Mouse (Mus musculus): ENCODE measurements around the gene Dusp12. TPM values are rescaled to one million over a fixed set of nuclear protein-coding genes. Genes with fewer than 3 reads are reported as not detected.

The Dusp12 gene
- polyA plus RNA-seq, 1 experiment from 2014 or later, result 43.7 TPM

GRCm38 (mm10) chr1:170911907-170912660 lies 26.7 kb upstream of the Dusp12 start:
- no peaks in the 10 kb centered on the region for H3K36me3 ChIP-seq
- DNase-seq (ENCODE audit: low spot score), result no peak
- peaks cover 17% of the 10 kb centered on the region for H3K4me1 ChIP-seq
- H3K27ac ChIP-seq, result no peak overlapping the region
- peaks cover 35% of the 10 kb centered on the region for H3K27me3 ChIP-seq (ENCODE audit: low read depth, poor library complexity, severe bottlenecking)
- 85% methylated on average over 11 of the region's 11 CpGs for WGBS
- H3K9me3 ChIP-seq (replicated peaks), result no peaks in the 10 kb centered on the region
- no peak overlapping the region for H3K4me3 ChIP-seq

GRCm38 (mm10) chr1:170908341-170908740 lies 23.0 kb upstream of the Dusp12 start:
- DNase-seq (ENCODE audit: low spot score), result peak; percentile 46

GRCm38 (mm10) chr1:170907456-170908191 lies 22.3 kb upstream of the Dusp12 start:
- Histone ChIP-seq H3K4me1 (peaks cover 21% of the 10 kb centered on the region), H3K27me3 (ENCODE audit: low read depth, poor library complexity, severe bottlenecking) (peaks cover 64% of the 10 kb centered on the region), H3K36me3 (no peaks in the 10 kb centered on the region), H3K4me3 (peak overlapping the region; percentile 67), H3K9me3 (replicated peaks) (no peaks in the 10 kb centered on the region), H3K27ac (0 out of 2 replicates have a peak overlapping the region, but pooled peaks have one; percentile 51)
- under 1% methylated on average over 71 of the region's 71 CpGs for WGBS
- peak; percentile 70 for DNase-seq (ENCODE audit: low spot score)

More at GRCm38 (mm10) chr1:170908341-170908740, 23.0 kb upstream of the Dusp12 start:
- peaks cover 18% of the 10 kb centered on the region for H3K4me1 ChIP-seq
- H3K4me3 ChIP-seq, result peak overlapping the region; percentile 67
- WGBS, result 3% methylated on average over 21 of the region's 21 CpGs
- no peaks in the 10 kb centered on the region for H3K9me3 ChIP-seq (replicated peaks)
- H3K27ac ChIP-seq, result no peak overlapping the region
- no peaks in the 10 kb centered on the region for H3K36me3 ChIP-seq
- H3K27me3 ChIP-seq (ENCODE audit: low read depth, poor library complexity, severe bottlenecking), result peaks cover 60% of the 10 kb centered on the region

DNA sequence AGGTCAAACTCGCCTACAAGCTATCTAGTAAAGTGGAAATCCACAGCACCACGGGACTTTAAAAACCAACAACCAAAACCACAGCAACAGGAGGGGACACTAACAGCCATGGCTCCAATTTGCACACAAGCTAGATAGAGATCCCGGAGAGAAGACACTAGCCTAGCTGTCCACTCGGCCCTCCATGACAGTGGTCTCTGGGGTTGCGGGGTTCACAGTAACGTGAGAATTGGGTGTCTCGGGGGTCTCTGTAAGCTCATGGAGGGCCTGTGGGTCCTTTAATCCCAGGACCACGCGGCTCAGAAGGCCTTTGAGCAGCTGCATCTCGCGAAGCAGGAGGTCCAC lies 21.7 kb upstream of the Dusp12 start:
- Histone ChIP-seq H3K27ac (no peak overlapping the region), H3K27me3 (ENCODE audit: low read depth, poor library complexity, severe bottlenecking) (peaks cover 70% of the 10 kb centered on the region), H3K9me3 (replicated peaks) (no peaks in the 10 kb centered on the region), H3K4me3 (peak overlapping the region; percentile 67), H3K36me3 (no peaks in the 10 kb centered on the region), H3K4me1 (peaks cover 21% of the 10 kb centered on the region)
- DNase-seq (ENCODE audit: low spot score), result no peak
- WGBS, result 22% methylated on average over 11 of the region's 11 CpGs

DNA sequence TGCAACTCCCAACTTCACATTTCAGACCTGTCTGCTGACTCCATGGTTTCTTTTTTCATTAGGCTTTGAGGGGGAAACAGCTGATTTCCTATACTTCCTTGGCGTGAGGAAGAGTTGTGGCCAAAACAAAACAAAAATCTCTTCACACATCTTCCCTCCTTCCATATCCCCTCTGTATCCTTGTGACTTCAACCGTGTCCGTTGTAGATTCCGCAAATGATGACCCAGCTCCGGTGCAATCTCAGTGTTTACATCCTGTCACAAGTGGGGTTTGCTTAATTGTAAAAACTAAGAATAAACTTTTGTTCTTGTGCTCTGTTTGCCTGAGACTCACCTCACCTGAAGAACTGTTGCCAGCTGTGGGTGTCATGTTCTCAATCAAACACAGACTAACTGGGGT lies 18.1 kb upstream of the Dusp12 start:
- 81% methylated on average over 5 of the region's 5 CpGs for WGBS
- DNase-seq (ENCODE audit: low spot score), result no peak

DNA sequence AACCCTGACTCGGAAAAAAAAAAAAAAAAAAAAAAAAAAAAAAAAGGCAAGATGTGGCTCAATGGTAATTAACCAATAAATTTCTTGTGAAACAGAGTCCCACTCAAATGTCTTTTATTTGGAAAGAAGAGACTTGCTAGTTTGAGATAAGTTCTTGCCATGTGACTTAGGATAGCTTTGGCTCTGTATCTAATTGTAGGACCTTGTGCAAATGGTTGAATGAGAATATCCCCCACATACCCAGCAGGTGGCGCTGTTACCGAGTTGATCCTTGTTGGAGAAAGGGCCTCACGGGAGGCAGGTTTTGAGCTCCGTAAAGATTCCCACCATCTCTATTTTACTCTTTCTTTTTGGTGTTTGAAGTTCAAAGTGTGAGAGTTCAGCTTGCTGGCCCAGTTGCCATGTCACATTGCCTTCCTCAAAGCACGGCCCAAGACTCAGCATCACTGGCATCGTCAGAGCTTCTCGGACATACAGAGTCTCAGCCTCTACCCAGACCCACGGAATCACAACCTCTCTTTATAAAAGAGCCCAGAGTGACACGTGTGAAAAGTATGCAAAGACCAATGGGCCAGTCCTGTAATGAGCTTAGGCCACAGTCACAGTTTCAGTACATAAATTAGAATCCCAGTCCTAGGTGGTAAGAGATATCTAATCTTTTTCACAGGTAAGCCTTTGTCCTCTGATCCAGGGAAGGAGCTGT lies 16.3 kb upstream of the Dusp12 start:
- Histone ChIP-seq H3K36me3 (no peaks in the 10 kb centered on the region), H3K27ac (no peak overlapping the region), H3K4me1 (0 out of 2 replicates have a peak, but pooled peaks cover 3% of the 10 kb centered on the region), H3K27me3 (ENCODE audit: low read depth, poor library complexity, severe bottlenecking) (peaks cover 34% of the 10 kb centered on the region), H3K9me3 (replicated peaks) (no peaks in the 10 kb centered on the region), H3K4me3 (0 out of 2 replicates have a peak overlapping the region, but pooled peaks have one; percentile 17)
- 32% methylated on average over 10 of the region's 10 CpGs for WGBS
- peak; percentile 92 for DNase-seq (ENCODE audit: low spot score)

More for the DNA sequence above, 18.1 kb upstream of the Dusp12 start:
- Histone ChIP-seq H3K27me3 (ENCODE audit: low read depth, poor library complexity, severe bottlenecking) (peaks cover 52% of the 10 kb centered on the region), H3K27ac (no peak overlapping the region), H3K4me3 (no peak overlapping the region), H3K9me3 (replicated peaks) (no peaks in the 10 kb centered on the region), H3K36me3 (no peaks in the 10 kb centered on the region), H3K4me1 (peaks cover 18% of the 10 kb centered on the region)

GRCm38 (mm10) chr1:170900799-170901467 lies 15.6 kb upstream of the Dusp12 start:
- Histone ChIP-seq H3K27ac (no peak overlapping the region), H3K27me3 (ENCODE audit: low read depth, poor library complexity, severe bottlenecking) (peaks cover 27% of the 10 kb centered on the region), H3K36me3 (no peaks in the 10 kb centered on the region), H3K9me3 (replicated peaks) (no peaks in the 10 kb centered on the region), H3K4me1 (0 out of 2 replicates have a peak, but pooled peaks cover 3% of the 10 kb centered on the region), H3K4me3 (no peak overlapping the region)
- WGBS, result 39% methylated on average over 10 of the region's 10 CpGs
- peak; percentile 32 for DNase-seq (ENCODE audit: low spot score)

- H3K27ac ChIP-seq, result no peak overlapping the region
- H3K36me3 ChIP-seq, result no peaks in the 10 kb centered on the region
- no peak overlapping the region for H3K4me3 ChIP-seq
- no peak for DNase-seq (ENCODE audit: low spot score)
- 78% methylated on average over 16 of the region's 16 CpGs for WGBS
- peaks cover 13% of the 10 kb centered on the region for H3K27me3 ChIP-seq (ENCODE audit: low read depth, poor library complexity, severe bottlenecking)
- H3K9me3 ChIP-seq (replicated peaks), result no peaks in the 10 kb centered on the region
- H3K4me1 ChIP-seq, result 0 out of 2 replicates have a peak, but pooled peaks cover 3% of the 10 kb centered on the region
Observed at GRCm38 (mm10) chr1:170898413-170899075, 13.2 kb upstream of the Dusp12 start.

- H3K36me3 ChIP-seq, result no peaks in the 10 kb centered on the region
- no peak overlapping the region for H3K27ac ChIP-seq
- H3K9me3 ChIP-seq (replicated peaks), result no peaks in the 10 kb centered on the region
- no peak overlapping the region for H3K4me3 ChIP-seq
- no peaks in the 10 kb centered on the region for H3K4me1 ChIP-seq
- H3K27me3 ChIP-seq (ENCODE audit: low read depth, poor library complexity, severe bottlenecking), result peaks cover under 1% of the 10 kb centered on the region; the same call in 1 of the 2 replicates
- 87% methylated on average over 5 of the region's 5 CpGs for WGBS
- DNase-seq (ENCODE audit: low spot score), result no peak
Observed at GRCm38 (mm10) chr1:170896651-170897281, 11.4 kb upstream of the Dusp12 start.

DNA sequence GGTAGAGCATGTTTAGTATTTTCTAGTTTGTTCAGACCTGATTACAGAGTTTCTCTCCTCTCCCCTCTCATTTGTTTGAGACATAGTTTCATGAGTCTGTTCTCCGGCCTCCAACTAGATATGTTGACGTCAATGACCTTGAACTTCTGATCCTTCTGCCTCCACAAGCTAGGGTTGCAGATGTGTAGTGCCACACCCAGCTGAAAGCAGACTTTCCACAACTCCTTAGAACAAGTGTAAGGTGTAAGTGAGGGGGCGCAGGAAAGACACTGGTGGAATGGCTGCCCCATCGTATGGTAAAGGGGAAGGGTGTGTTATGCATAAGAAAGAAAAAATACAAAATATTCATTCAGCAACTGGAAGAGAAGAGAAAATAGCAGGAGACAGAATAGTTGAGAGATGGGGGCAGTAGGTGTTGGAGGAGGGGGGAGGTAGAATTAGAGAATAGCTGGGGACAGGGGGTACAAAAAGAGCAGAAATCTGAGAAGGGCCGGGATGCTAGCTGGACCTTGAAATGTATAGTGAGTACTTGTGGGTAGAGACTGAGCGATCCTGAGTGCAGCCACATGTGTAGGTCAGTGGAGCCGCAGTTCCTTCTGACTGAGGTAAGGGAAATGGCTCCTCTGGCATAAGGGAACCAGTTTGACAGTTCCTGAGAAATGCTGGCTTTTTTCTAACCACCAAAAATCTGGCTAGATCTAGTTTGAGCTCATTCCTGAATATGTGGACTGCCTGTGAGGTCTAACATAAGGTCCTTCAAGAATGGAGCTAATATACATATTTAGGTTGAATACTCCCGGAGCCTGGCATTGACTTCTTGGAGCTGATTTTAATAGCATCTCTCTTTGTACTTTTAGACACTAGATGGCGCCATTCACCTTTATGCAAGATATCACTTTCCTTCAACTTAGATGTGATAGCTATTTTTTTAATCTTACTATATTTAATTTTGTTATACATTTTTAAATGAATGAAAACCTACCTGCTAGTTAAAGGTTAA lies 9.6 kb upstream of the Dusp12 start:
- Histone ChIP-seq H3K27ac (no peak overlapping the region), H3K4me1 (no peaks in the 10 kb centered on the region), H3K27me3 (ENCODE audit: low read depth, poor library complexity, severe bottlenecking) (no peaks in the 10 kb centered on the region), H3K36me3 (no peaks in the 10 kb centered on the region), H3K4me3 (no peak overlapping the region), H3K9me3 (replicated peaks) (no peaks in the 10 kb centered on the region)
- no peak for DNase-seq (ENCODE audit: low spot score)
- 69% methylated on average over 9 of the region's 9 CpGs for WGBS

DNA sequence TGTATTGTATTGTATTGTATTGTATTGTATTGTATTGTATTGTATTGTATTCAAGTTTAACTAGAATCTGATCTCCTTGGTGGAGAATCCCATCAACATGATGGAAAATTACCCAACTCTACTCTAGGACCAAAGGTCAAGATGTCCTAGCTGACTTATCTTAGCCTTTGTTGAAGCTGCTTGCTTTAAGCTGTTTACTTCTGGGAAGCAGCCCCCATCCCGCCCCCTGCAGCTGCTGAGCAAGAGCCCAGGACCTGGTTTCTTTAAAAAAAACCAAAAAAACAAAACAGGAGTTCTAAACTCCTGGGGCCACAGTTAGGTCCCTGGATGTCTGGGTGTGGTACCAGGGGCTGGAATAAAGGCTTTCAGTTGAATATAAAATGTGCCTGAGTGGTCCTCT lies 6.9 kb upstream of the Dusp12 start:
- Histone ChIP-seq H3K27me3 (ENCODE audit: low read depth, poor library complexity, severe bottlenecking) (no peaks in the 10 kb centered on the region), H3K27ac (no peak overlapping the region), H3K4me1 (peaks cover 4% of the 10 kb centered on the region), H3K36me3 (no peaks in the 10 kb centered on the region), H3K9me3 (replicated peaks) (no peaks in the 10 kb centered on the region), H3K4me3 (no peak overlapping the region)
- WGBS, result 68% methylated on average over 1 of the region's 1 CpGs
- DNase-seq (ENCODE audit: low spot score), result no peak

Measured in limb, embryonic 10.5 days (tissue).